Mouse (Mus musculus) hindbrain, embryonic 16.5 days (tissue): ENCODE data around the gene Dnajc16. TPM values are rescaled to one million over a fixed set of nuclear protein-coding genes. Genes with fewer than 3 reads are reported as not detected.

Experiments
- ATAC-seq: fragments of 200-750 bp; cut with Nextera tagmentation; 2 replicates; pipeline ENCODE4 v1.8.0; 2017; ENCODE audit warnings: moderate TSS enrichment, moderate library complexity
- H3K27ac ChIP-seq: fragments of 300-500 bp; sonication (generic); 2 replicates; pipeline ENCODE4 v1.5.1; 2014; ENCODE audit warnings: low read depth, mild to moderate bottlenecking, control low read depth, low read length, moderate library complexity
- H3K27me3 ChIP-seq: fragments of 300-500 bp; sonication (generic); replicated peaks from 2 replicates; pipeline ENCODE4 v1.6.1; 2014; ENCODE audit warnings: low read length; ENCODE audit not compliant: control insufficient read depth, insufficient read depth
- H3K36me3 ChIP-seq: fragments of 300-500 bp; sonication (generic); 2 replicates; pipeline ENCODE4 v1.6.1; 2014; ENCODE audit warnings: mild to moderate bottlenecking, low read length, moderate library complexity, mixed read lengths; ENCODE audit not compliant: control insufficient read depth, insufficient read depth
- H3K4me1 ChIP-seq: fragments of 300-500 bp; sonication (generic); 2 replicates; pipeline ENCODE4 v1.6.1; 2014; ENCODE audit warnings: low read depth, low read length; ENCODE audit not compliant: control insufficient read depth, insufficient read depth
- H3K4me2 ChIP-seq: fragments of 300-500 bp; sonication (generic); 2 replicates; pipeline ENCODE4 v1.6.1; 2014; ENCODE audit warnings: mild to moderate bottlenecking, low read length, control low read depth, moderate library complexity
- H3K4me3 ChIP-seq: fragments of 300-500 bp; sonication (generic); 2 replicates; pipeline ENCODE4 v1.5.1; 2014; ENCODE audit warnings: mild to moderate bottlenecking, low read length, control low read depth, moderate library complexity
- H3K9ac ChIP-seq: fragments of 300-500 bp; sonication (generic); 2 replicates; pipeline ENCODE4 v1.6.1; 2014; ENCODE audit warnings: low read depth, mild to moderate bottlenecking, control low read depth, low read length, moderate library complexity
- H3K9me3 ChIP-seq: fragments of 300-500 bp; sonication (generic); 2 replicates; pipeline ENCODE4 v1.6.1; 2014; ENCODE audit warnings: mild to moderate bottlenecking, low read length, moderate library complexity; ENCODE audit not compliant: control insufficient read depth
- WGBS: fragments of 180-500 bp; shearing (Covaris S2); extraction: QIAGEN DNeasy Blood & Tissue Kit; methylation state at CpG from one replicate; pipeline ENCODE4 v1.1.7; 2014; 5-methylcytosine and 5-hydroxymethylcytosine counted together
- polyA plus RNA-seq: library from polyadenylated mRNA; unstranded; fragments of >200 nt; fragmentation: Nextera tagmentation; extraction: Ambion mirVana; gene quantifications from 2 replicates; pipeline ENCODE4 v1.2.1, GENCODE M21; 2015

The Dnajc16 gene
- polyA plus RNA-seq, 1 experiment from 2014 or later, result 5.9 TPM

DNA sequence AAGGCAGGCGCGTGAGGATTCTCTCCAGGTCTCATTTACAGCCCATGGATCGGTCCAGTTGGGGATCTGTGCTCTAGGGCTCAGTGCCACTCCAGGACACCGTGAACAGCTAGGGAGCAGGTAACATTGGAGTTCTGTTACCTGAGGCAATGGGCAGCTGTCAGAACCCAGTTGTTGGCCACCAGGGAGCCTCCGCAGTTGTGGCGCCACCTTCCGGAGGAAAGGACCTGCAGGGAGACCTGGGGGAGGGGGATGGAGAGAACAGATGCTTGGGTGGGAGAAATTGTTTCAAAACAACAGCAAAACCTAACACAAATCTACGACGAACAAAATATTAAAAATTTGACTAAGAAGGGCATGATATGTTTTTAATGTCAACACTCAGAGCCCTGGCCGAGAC lies 31.4 kb upstream of the Dnajc16 start:
- no peak for ATAC-seq
- no peaks in the 10 kb centered on the region for H3K36me3 ChIP-seq
- H3K4me1 ChIP-seq, result no peaks in the 10 kb centered on the region
- H3K27ac ChIP-seq, result no peak overlapping the region
- no peak overlapping the region for H3K9ac ChIP-seq
- H3K4me3 ChIP-seq, result no peak overlapping the region
- H3K4me2 ChIP-seq, result no peak overlapping the region
- no peaks in the 10 kb centered on the region for H3K27me3 ChIP-seq
- WGBS, result 78% methylated on average over 10 of the region's 10 CpGs
- no peaks in the 10 kb centered on the region for H3K9me3 ChIP-seq

DNA sequence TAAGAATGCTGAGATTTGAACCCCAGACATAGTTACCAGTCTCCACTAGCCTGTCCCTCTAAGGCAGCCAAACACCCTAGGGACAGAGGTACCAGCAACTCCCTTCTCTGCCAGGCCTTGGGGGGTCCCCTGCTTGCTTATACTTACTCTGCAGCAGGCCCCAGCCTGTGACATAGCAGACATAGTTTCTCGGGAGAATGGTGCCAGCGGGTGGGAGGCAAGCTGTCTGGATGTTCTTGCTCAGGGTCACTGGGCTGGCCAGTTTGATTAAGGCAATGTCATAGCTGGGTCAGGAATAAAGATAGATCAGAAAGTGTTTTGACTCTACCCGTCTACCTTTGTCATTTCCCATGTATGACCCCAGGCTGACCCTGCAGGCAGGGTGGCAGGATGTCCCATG lies 30.4 kb upstream of the Dnajc16 start:
- no peak overlapping the region for H3K4me3 ChIP-seq
- no peak for ATAC-seq
- WGBS, result 74% methylated on average over 3 of the region's 3 CpGs
- no peak overlapping the region for H3K27ac ChIP-seq
- no peaks in the 10 kb centered on the region for H3K9me3 ChIP-seq
- H3K36me3 ChIP-seq, result no peaks in the 10 kb centered on the region
- no peak overlapping the region for H3K4me2 ChIP-seq
- no peaks in the 10 kb centered on the region for H3K4me1 ChIP-seq
- H3K9ac ChIP-seq, result no peak overlapping the region
- H3K27me3 ChIP-seq, result no peaks in the 10 kb centered on the region

DNA sequence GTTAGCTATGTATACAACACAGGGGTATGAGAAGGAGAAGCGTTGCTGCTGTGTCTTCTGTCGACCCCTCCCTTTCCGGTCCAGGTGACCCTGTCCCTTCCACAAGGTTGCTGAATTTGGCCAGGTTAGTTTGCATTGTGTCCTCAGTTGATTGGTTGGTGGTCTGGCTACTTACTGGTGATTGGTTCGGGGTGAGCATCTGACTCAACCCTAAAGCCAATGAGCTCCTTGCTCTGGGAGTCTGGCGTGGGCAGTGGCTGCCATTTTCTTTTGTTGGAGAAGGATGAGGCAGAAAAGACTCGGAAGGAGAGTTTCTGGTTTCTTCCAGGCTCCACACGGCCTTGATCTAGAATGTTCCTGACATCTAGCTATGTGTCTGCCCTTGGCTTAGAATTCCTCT lies 28.6 kb upstream of the Dnajc16 start:
- H3K9me3 ChIP-seq, result no peaks in the 10 kb centered on the region
- no peak for ATAC-seq
- H3K27ac ChIP-seq, result no peak overlapping the region
- no peaks in the 10 kb centered on the region; the same call in 1 of the 2 replicates for H3K36me3 ChIP-seq
- H3K27me3 ChIP-seq, result no peaks in the 10 kb centered on the region
- no peak overlapping the region for H3K4me2 ChIP-seq
- 88% methylated on average over 7 of the region's 7 CpGs for WGBS
- no peak overlapping the region for H3K9ac ChIP-seq
- no peak overlapping the region for H3K4me3 ChIP-seq
- H3K4me1 ChIP-seq, result no peaks in the 10 kb centered on the region

DNA sequence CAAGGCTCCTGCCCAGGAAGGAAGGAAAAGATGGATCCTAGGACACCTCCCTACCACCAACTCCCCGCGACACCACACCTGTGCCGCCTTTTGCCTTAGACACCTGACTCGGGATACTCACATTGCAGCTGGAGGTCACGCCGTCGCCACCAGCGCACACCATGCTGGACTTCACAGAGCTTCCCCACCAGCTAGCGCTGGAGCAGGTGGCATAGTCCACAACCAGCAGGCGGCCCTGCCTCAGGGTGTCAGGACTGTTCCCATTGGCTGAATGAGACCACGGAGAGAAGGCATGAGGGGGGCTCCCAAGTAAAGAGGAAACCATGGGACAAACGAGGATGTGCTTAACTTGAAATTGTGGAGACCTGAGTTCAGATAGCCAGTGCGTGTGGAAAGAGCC lies 28.1 kb upstream of the Dnajc16 start:
- H3K4me3 ChIP-seq, result no peak overlapping the region
- H3K36me3 ChIP-seq, result peaks cover 3% of the 10 kb centered on the region; the same call in 1 of the 2 replicates
- H3K9ac ChIP-seq, result no peak overlapping the region
- H3K4me1 ChIP-seq, result no peaks in the 10 kb centered on the region
- no peak overlapping the region for H3K27ac ChIP-seq
- 91% methylated on average over 13 of the region's 13 CpGs for WGBS
- H3K4me2 ChIP-seq, result no peak overlapping the region
- ATAC-seq, result no peak
- H3K9me3 ChIP-seq, result no peaks in the 10 kb centered on the region
- H3K27me3 ChIP-seq, result no peaks in the 10 kb centered on the region

DNA sequence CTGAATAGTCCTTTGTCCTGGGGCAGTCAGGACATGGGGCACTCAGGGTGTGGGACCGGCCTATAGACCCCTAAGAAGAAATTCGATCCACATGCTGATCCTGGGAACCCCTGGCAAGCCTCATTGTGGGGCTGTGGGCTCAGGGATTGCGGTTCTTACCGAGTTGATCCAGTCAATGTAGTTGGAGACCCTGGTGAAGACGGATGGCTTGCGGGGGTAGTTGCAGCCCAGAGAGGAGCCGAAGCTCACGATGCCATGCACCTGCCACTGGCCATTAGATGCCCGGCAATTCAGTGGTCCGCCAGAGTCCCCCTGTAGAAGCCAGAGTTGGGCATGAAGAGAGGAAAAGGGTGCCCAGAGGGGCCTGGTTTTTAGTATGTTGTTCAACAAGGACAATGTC lies 27.0 kb upstream of the Dnajc16 start:
- H3K9ac ChIP-seq, result no peak overlapping the region
- no peak for ATAC-seq
- H3K27ac ChIP-seq, result no peak overlapping the region
- peaks cover 12% of the 10 kb centered on the region for H3K36me3 ChIP-seq
- H3K4me3 ChIP-seq, result no peak overlapping the region
- no peaks in the 10 kb centered on the region for H3K4me1 ChIP-seq
- 62% methylated on average over 10 of the region's 10 CpGs for WGBS
- H3K9me3 ChIP-seq, result no peaks in the 10 kb centered on the region
- no peak overlapping the region for H3K4me2 ChIP-seq
- no peaks in the 10 kb centered on the region for H3K27me3 ChIP-seq

DNA sequence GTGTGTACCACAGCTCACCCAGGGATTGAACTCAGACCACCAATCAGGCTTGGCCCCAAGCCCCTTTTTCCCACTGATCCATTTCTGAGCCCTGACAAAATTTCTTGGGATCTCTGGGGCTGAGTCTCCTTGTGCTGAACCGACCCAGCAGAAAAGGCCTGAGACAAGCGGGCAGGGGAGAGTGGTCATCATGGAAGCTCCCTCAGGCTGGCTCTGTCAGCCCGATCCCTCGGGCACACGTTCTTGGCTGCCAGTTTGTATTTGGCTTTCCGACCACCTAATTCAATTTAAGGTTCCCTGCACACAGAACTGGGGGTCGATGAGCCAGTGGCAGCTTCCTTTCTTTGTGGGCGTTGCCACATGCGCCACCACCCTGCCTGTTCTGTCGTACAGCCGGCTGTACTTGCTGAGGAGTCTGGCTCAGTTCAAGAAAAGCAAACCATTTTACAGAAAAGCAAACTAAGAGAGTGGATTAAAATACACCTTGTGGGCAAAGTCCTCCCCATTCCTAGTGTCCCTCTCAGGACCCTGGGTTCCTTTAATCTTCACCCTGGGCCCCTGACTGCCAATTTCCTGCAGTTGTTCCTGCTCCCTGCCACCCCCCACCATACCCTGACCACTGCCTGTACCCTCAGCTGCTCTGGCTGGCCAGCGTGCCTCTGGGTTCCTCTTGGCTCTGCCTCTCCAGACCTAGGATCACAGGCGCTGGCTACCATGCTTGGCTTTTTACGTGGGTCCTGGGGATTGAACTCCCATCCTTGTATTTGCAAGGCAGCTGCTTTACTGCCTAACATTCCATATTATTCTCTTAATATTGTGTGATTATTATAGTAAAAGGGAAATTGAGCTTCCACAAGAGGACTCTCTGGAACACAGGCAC lies 26.3 kb upstream of the Dnajc16 start:
- no peak overlapping the region for H3K9ac ChIP-seq
- H3K4me1 ChIP-seq, result no peaks in the 10 kb centered on the region
- no peak overlapping the region for H3K4me2 ChIP-seq
- H3K27me3 ChIP-seq, result no peaks in the 10 kb centered on the region
- peaks cover 17% of the 10 kb centered on the region for H3K36me3 ChIP-seq
- no peaks in the 10 kb centered on the region for H3K9me3 ChIP-seq
- 55% methylated on average over 14 of the region's 14 CpGs for WGBS
- no peak overlapping the region for H3K4me3 ChIP-seq
- H3K27ac ChIP-seq, result no peak overlapping the region
- no peak for ATAC-seq

DNA sequence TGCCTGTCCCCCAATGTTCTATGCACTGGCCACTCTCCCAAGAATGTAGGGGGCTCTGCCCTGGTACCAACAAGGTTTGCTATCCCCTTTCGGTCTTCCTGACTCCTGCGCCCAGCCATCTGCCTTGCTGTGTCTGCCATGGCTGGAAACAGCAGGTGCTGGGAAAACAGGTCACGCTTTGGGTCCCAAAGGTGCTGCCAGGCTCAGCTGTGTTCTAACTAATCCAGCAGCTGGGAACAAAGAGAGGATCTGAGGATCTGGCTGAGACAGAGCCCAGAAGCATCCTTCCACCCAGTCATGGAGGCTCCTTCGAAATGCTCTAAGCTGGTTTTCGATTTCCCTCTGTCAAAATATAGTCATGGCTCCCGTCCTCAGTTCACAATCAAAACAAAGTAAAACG lies 25.5 kb upstream of the Dnajc16 start:
- Histone ChIP-seq H3K4me2 (no peak overlapping the region), H3K9ac (no peak overlapping the region), H3K4me3 (no peak overlapping the region), H3K36me3 (peaks cover 24% of the 10 kb centered on the region), H3K4me1 (no peaks in the 10 kb centered on the region), H3K27ac (no peak overlapping the region), H3K27me3 (no peaks in the 10 kb centered on the region), H3K9me3 (no peaks in the 10 kb centered on the region)
- ATAC-seq, result 0 out of 2 replicates have a peak, but pooled peaks have one; percentile 52
- WGBS, result 81% methylated on average over 7 of the region's 7 CpGs

DNA sequence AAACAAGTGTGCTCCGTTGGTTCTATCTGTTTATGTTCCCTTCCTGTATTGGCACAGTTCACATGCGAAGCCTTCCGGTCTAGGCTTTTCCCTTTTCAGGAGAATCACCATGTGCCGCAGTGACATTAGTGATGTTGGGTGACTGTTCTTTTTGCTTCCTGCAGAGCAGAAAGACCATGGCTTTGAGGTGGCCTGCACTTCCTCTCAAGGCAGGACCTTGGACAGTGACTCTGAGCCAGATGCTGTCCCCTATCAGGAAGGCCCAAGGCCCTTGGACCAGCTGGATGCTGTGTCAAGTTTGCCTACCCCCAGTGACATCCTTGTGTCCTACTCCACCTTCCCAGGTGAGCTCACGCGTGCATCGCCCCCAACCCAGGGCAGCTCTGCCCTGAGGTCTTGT lies 20.6 kb upstream of the Dnajc16 start:
- Histone ChIP-seq H3K9ac (no peak overlapping the region), H3K4me2 (no peak overlapping the region), H3K27me3 (no peaks in the 10 kb centered on the region), H3K36me3 (peaks cover 46% of the 10 kb centered on the region), H3K9me3 (no peaks in the 10 kb centered on the region), H3K4me1 (no peaks in the 10 kb centered on the region), H3K27ac (no peak overlapping the region), H3K4me3 (no peak overlapping the region)
- WGBS, result 96% methylated on average over 7 of the region's 7 CpGs
- no peak for ATAC-seq

DNA sequence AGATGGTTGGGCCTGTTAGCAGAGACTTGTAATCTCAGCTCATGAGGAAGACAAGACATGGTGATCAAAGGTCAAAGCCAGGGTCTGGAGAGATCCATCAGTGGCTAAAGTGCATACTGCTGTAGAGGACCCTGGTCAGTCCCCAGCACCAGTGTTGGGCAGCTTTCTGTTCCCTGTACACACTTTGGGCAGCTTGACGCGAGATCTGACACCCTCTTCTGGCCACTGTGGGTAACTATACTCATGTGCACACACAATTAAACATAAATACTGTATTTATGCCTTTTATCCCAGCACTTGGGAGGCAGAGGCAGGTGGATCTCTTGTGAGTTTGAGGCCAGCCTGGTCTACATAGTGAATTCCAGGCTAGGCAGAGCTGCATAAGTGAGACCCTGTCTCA lies 20.2 kb upstream of the Dnajc16 start:
- Histone ChIP-seq H3K4me1 (no peaks in the 10 kb centered on the region), H3K9ac (no peak overlapping the region), H3K4me3 (no peak overlapping the region), H3K27me3 (no peaks in the 10 kb centered on the region), H3K4me2 (no peak overlapping the region), H3K9me3 (no peaks in the 10 kb centered on the region), H3K36me3 (peaks cover 50% of the 10 kb centered on the region), H3K27ac (no peak overlapping the region)
- 100% methylated on average over 2 of the region's 2 CpGs for WGBS
- no peak for ATAC-seq
